Mouse (Mus musculus) layer of hippocampus, postnatal 14 days (tissue): ENCODE data around the gene 4930432K21Rik. TPM values are rescaled to one million over a fixed set of nuclear protein-coding genes. Genes with fewer than 3 reads are reported as not detected.

ENCODE experiments used
- DNase-seq, 2 experiments: peaks; one replicate each; pipeline ENCODE4 v3.0.0; 2021 to 2022; ENCODE audit warnings: low spot score in 2 of 2, mixed read lengths in 1 of 2
- microRNA-seq, 2 experiments: library from miRNA; unstranded; fragments of <30 nt; microRNA quantifications; one replicate each; pipeline ENCODE4 v1.2.0; 2021
- total RNA-seq, 2 experiments: library from RNA; stranded (reverse); gene quantifications; 2 replicates each; pipeline ENCODE4 v1.2.3; 2021

Gene 4930432K21Rik
- total RNA-seq, 2 experiments from 2014 or later, result 1.1 TPM

GRCm38 (mm10) chr8:84203975-84204772 lies 56.3 kb downstream of the 4930432K21Rik start:
- DNase-seq, result no peak

- no peak for DNase-seq
Measured at GRCm38 (mm10) chr8:84205073-84205472, 57.2 kb downstream of the 4930432K21Rik start.

GRCm38 (mm10) chr8:84206666-84207065 lies 58.8 kb downstream of the 4930432K21Rik start:
- no peak for DNase-seq

- no peak for DNase-seq
Measured at GRCm38 (mm10) chr8:84207811-84208210, 60.0 kb downstream of the 4930432K21Rik start.

GRCm38 (mm10) chr8:84208381-84209380 lies 60.9 kb downstream of the 4930432K21Rik start:
- no peak for DNase-seq

GRCm38 (mm10) chr8:84210167-84210791 lies 62.5 kb downstream of the 4930432K21Rik start:
- DNase-seq, result peak; percentile 80 to 82

GRCm38 (mm10) chr8:84211202-84211601 lies 63.4 kb downstream of the 4930432K21Rik start:
- no peak for DNase-seq

- DNase-seq, result no peak
Measured at GRCm38 (mm10) chr8:84211881-84212563, 64.2 kb downstream of the 4930432K21Rik start.

GRCm38 (mm10) chr8:84213277-84213676 lies 65.5 kb downstream of the 4930432K21Rik start:
- DNase-seq, result no peak

GRCm38 (mm10) chr8:84217206-84217605 lies 69.4 kb downstream of the 4930432K21Rik start:
- no peak for DNase-seq

- DNase-seq, result no peak
Measured at GRCm38 (mm10) chr8:84218143-84218542, 70.3 kb downstream of the 4930432K21Rik start.

- no peak for DNase-seq
Measured at GRCm38 (mm10) chr8:84220105-84220504, 72.3 kb downstream of the 4930432K21Rik start.

Small RNAs within 50 kb of the gene (microRNA-seq; reads per million reads assigned to microRNA genes)
- gene Gm25110 (0 reads per million in 2 experiments), gene Mir181c (2,529 to 2,979 reads per million in 2 experiments), gene Mir181d (3,488 to 3,963 reads per million in 2 experiments), gene Mir23a (3,704 to 8,535 reads per million in 2 experiments), gene Mir24-2 (0 reads per million in 2 experiments), gene Mir27a (65.7 to 78.3 reads per million in 2 experiments), gene Mir3074-2 (0 reads per million in 2 experiments)

Other genes starting within 250 kb of the 4930432K21Rik start
- 100 to 1,000 TPM; 345 to 352 TPM for gene Adgrl1, start 247.9 kb upstream of the 4930432K21Rik start, total RNA-seq
- gene Gm10644, start 192.8 kb upstream of the 4930432K21Rik start, total RNA-seq, result under 1 TPM; 0.17 to 0.25 TPM
- gene Asf1b, start 192.5 kb upstream of the 4930432K21Rik start, total RNA-seq, result 1 to 10 TPM; 1.1 TPM
- 100 to 1,000 TPM; 261 to 268 TPM for gene Prkaca, start 175.0 kb upstream of the 4930432K21Rik start, total RNA-seq
- 10 to 100 TPM; 51.0 to 52.7 TPM for gene Samd1, start 150.4 kb upstream of the 4930432K21Rik start, total RNA-seq
- gene 1700067K01Rik, start 146.5 kb upstream of the 4930432K21Rik start, total RNA-seq, result 1 to 10 TPM in 1 of 2 experiments, under 1 TPM in 1; 0.39 to 1.2 TPM
- gene 2210011C24Rik, start 135.9 kb upstream of the 4930432K21Rik start, total RNA-seq, result 1 to 10 TPM; 2.5 to 2.8 TPM
- gene Palm3, start 126.6 kb upstream of the 4930432K21Rik start, total RNA-seq, result 1 to 10 TPM; 4.1 to 7.9 TPM
- gene Il27ra, start 105.4 kb upstream of the 4930432K21Rik start, total RNA-seq, result 1 to 10 TPM; 1.6 to 1.8 TPM
- not detected for gene Rln3, start 103.0 kb upstream of the 4930432K21Rik start, total RNA-seq
- gene Gm10643, start 82.9 kb upstream of the 4930432K21Rik start, total RNA-seq, result 1 to 10 TPM; 4.7 to 5.0 TPM
- gene Rfx1, start 81.2 kb upstream of the 4930432K21Rik start, total RNA-seq, result 10 to 100 TPM; 20.1 to 21.0 TPM
- gene Dcaf15, start 43.3 kb upstream of the 4930432K21Rik start, total RNA-seq, result 10 to 100 TPM; 20.5 to 21.9 TPM
- gene Podnl1, start 22.0 kb upstream of the 4930432K21Rik start, total RNA-seq, result not detected
- gene Cc2d1a, start 89 bp upstream of the 4930432K21Rik start, total RNA-seq, result 10 to 100 TPM; 46.9 to 53.9 TPM
- 1 to 10 TPM; 3.8 to 4.4 TPM for gene Nanos3, start 37.2 kb downstream of the 4930432K21Rik start, total RNA-seq
- gene Zswim4, start 89.0 kb downstream of the 4930432K21Rik start, total RNA-seq, result 10 to 100 TPM; 17.2 to 18.8 TPM
- gene D8Ertd738e, start 101.7 kb downstream of the 4930432K21Rik start, total RNA-seq, result 100 to 1,000 TPM; 147 to 156 TPM
- gene Mri1, start 109.3 kb downstream of the 4930432K21Rik start, total RNA-seq, result 10 to 100 TPM; 24.7 to 28.7 TPM
- 10 to 100 TPM; 20.4 to 21.4 TPM for gene Ccdc130, start 122.4 kb downstream of the 4930432K21Rik start, total RNA-seq
- 100 to 1,000 TPM; 256 to 259 TPM for gene Cacna1a, start 240.4 kb downstream of the 4930432K21Rik start, total RNA-seq